Mouse (Mus musculus) hindbrain, embryonic 14.5 days (tissue): ENCODE measurements at regions not wholly inside any gene's neighbourhood (a gene's known extent, or its start where the extent isn't known, plus 50 kb on each side); places are given as distances from the start of the nearest gene placed in this dataset.
A peak's percentile ranks its signal among the peaks of the same experiment; 100 is the strongest.

Source experiments
- ATAC-seq: fragments of 200-750 bp; cut with Nextera tagmentation; 2 replicates; pipeline ENCODE4 v1.8.0; 2017; ENCODE audit warnings: moderate number of reproducible peaks, mild to moderate bottlenecking, moderate TSS enrichment, moderate library complexity; ENCODE audit not compliant: low FRiP score
- DNase-seq: peaks from one replicate; pipeline ENCODE4 v3.0.0-alpha.2; 2015; ENCODE audit warnings: low spot score
- H3K27ac ChIP-seq: fragments of 300-500 bp; sonication (generic); 2 replicates; pipeline ENCODE4 v1.5.1; 2014; ENCODE audit warnings: mild to moderate bottlenecking, moderate library complexity
- H3K27me3 ChIP-seq: fragments of 300-500 bp; sonication (generic); 2 replicates; pipeline ENCODE4 v1.6.1; 2014; ENCODE audit warnings: mild to moderate bottlenecking, low read length, mixed read lengths; ENCODE audit not compliant: control insufficient read depth, insufficient read depth
- H3K36me3 ChIP-seq: fragments of 300-500 bp; sonication (generic); replicated peaks from 2 replicates; pipeline ENCODE4 v1.6.1; 2014; ENCODE audit not compliant: control insufficient read depth, insufficient read depth
- H3K4me1 ChIP-seq: fragments of 300-500 bp; sonication (generic); replicated peaks from 2 replicates; pipeline ENCODE4 v1.6.1; 2014; ENCODE audit warnings: antibody characterized with exemption, low read length, mixed read lengths; ENCODE audit not compliant: control insufficient read depth, insufficient read depth
- H3K4me2 ChIP-seq: fragments of 300-500 bp; sonication (generic); replicated peaks from 2 replicates; pipeline ENCODE4 v1.6.1; 2014; ENCODE audit warnings: mild to moderate bottlenecking, moderate library complexity
- H3K4me3 ChIP-seq: fragments of 300-500 bp; sonication (generic); replicated peaks from 2 replicates; pipeline ENCODE4 v1.5.1; 2014; ENCODE audit warnings: mild to moderate bottlenecking, low read length
- H3K9ac ChIP-seq: fragments of 300-500 bp; sonication (generic); 2 replicates; pipeline ENCODE4 v1.6.1; 2014
- H3K9me3 ChIP-seq: fragments of 300-500 bp; sonication (generic); 2 replicates; pipeline ENCODE4 v1.6.1; 2016; ENCODE audit warnings: low read length; ENCODE audit not compliant: control insufficient read depth
- WGBS: fragments of 180-500 bp; shearing (Covaris S2); extraction: QIAGEN DNeasy Blood & Tissue Kit; methylation state at CpG from one replicate; pipeline ENCODE4 v1.1.7; 2014; 5-methylcytosine and 5-hydroxymethylcytosine counted together

GRCm38 (mm10) chr12:109893657-109894056 is 293.5 kb upstream of the Rtl1 start:
- no peak overlapping the region for H3K9ac ChIP-seq
- no peak for ATAC-seq

DNA sequence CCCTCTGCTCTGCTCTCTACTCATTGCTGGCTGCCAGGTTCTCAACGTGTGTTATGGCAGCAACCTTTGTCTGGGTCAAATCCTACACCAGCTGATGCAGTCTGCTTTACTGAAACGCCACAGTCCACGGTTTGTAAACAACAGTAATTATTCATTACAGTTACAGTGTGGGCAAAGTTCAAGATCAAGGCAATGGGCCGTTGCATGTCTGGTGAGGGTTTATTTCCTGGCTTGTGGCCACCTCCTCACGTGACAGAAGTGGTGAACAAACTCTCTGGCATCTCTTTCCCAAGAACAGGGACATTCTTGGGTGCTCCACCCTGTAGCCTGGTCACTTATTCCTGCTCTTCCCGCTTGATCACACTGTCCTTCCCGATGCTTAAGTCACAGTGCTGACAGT is 295.3 kb upstream of the Rtl1 start:
- WGBS = 67% methylated on average over 7 of the region's 7 CpGs
- Histone ChIP-seq H3K27ac (no peak overlapping the region), H3K4me1 (no peaks in the 10 kb centered on the region), H3K36me3 (no peaks in the 10 kb centered on the region), H3K9ac (no peak overlapping the region), H3K4me3 (no peak overlapping the region), H3K27me3 (no peaks in the 10 kb centered on the region), H3K9me3 (no peaks in the 10 kb centered on the region), H3K4me2 (no peak overlapping the region)
- ATAC-seq (no peak), DNase-seq (no peak)

More at GRCm38 (mm10) chr12:109893657-109894056, 293.5 kb upstream of the Rtl1 start:
- no peaks in the 10 kb centered on the region for H3K4me1 ChIP-seq
- H3K27me3 ChIP-seq = no peaks in the 10 kb centered on the region
- H3K36me3 ChIP-seq = no peaks in the 10 kb centered on the region
- no peak overlapping the region for H3K4me2 ChIP-seq
- no peaks in the 10 kb centered on the region for H3K9me3 ChIP-seq
- H3K4me3 ChIP-seq = no peak overlapping the region
- no peak overlapping the region for H3K27ac ChIP-seq
- WGBS = 83% methylated on average over 4 of the region's 4 CpGs
- DNase-seq = no peak

GRCm38 (mm10) chr12:109896397-109896796 is 296.3 kb upstream of the Rtl1 start:
- WGBS = 92% methylated on average over 9 of the region's 9 CpGs
- ATAC-seq (no peak), DNase-seq (no peak)
- Histone ChIP-seq H3K9ac (no peak overlapping the region), H3K27ac (no peak overlapping the region), H3K9me3 (no peaks in the 10 kb centered on the region), H3K4me1 (no peaks in the 10 kb centered on the region), H3K27me3 (no peaks in the 10 kb centered on the region), H3K36me3 (no peaks in the 10 kb centered on the region), H3K4me2 (no peak overlapping the region), H3K4me3 (no peak overlapping the region)

- WGBS = 92% methylated on average over 10 of the region's 10 CpGs
- no peaks in the 10 kb centered on the region for H3K4me1 ChIP-seq
These were observed 296.8 kb upstream of the Rtl1 start for GRCm38 (mm10) chr12:109896906-109897305.

GRCm38 (mm10) chr12:109897861-109898385 is 297.8 kb upstream of the Rtl1 start:
- Histone ChIP-seq H3K9me3 (no peaks in the 10 kb centered on the region), H3K36me3 (no peaks in the 10 kb centered on the region), H3K27ac (no peak overlapping the region), H3K9ac (no peak overlapping the region), H3K4me2 (no peak overlapping the region), H3K4me1 (no peaks in the 10 kb centered on the region), H3K27me3 (no peaks in the 10 kb centered on the region), H3K4me3 (no peak overlapping the region)
- WGBS = 71% methylated on average over 11 of the region's 11 CpGs
- ATAC-seq (no peak), DNase-seq (no peak)

More at GRCm38 (mm10) chr12:109896906-109897305, 296.8 kb upstream of the Rtl1 start:
- no peak for ATAC-seq
- Histone ChIP-seq H3K27ac (no peak overlapping the region), H3K9ac (no peak overlapping the region), H3K9me3 (no peaks in the 10 kb centered on the region), H3K36me3 (no peaks in the 10 kb centered on the region), H3K27me3 (no peaks in the 10 kb centered on the region), H3K4me2 (no peak overlapping the region), H3K4me3 (no peak overlapping the region)
- DNase-seq = no peak

DNA sequence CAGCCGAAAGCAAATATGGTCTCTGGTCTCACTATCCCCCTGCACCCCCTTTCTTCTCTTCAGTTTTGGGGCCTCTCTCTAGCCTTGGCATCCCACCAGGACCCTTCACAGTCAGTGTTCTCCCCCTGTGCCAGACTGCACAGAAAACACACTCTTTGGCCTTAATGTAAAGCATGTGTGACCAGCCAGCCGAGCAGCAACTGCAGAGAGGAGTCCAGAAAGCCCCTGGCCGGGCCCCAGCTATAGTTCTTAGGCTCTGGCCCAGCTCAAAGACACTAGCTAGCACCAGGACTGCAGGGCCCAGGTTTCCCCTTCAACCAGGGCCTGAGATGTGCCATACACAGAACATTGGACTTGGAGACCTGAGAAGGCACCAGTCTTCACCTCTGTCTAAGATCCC is 299.3 kb upstream of the Rtl1 start:
- DNase-seq (no peak), ATAC-seq (no peak)
- no peaks in the 10 kb centered on the region for H3K9me3 ChIP-seq
- H3K9ac ChIP-seq = no peak overlapping the region
- H3K4me3 ChIP-seq = no peak overlapping the region
- no peaks in the 10 kb centered on the region for H3K27me3 ChIP-seq
- WGBS = 79% methylated on average over 3 of the region's 3 CpGs
- no peaks in the 10 kb centered on the region for H3K36me3 ChIP-seq
- no peaks in the 10 kb centered on the region for H3K4me1 ChIP-seq
- no peak overlapping the region for H3K4me2 ChIP-seq
- H3K27ac ChIP-seq = no peak overlapping the region

DNA sequence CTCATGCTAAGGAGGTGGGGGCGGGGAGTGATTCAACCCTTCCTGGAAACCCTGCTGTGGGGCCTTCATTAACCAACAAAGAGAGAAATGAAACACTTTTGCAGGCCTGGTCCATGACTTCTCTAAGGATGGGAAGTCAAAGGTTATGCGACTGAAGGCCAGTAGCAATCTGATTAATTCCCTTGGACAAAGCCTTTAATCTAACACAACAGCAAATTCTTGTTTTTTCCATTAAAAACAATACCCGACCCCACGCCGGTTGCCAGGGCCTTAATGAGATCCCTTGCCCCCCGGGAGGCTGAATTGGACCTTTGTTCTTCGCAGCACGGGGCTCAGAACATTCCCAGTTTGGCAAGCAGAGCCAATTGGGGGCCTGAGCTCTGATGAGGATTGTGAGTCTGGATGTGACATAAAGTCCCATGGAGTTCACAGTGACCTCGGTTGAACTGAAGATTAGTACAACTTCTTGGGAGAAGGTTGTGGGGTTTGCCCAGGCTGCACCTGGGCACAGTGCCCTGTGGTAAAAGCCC is 310.9 kb upstream of the Rtl1 start:
- WGBS = 11% methylated on average over 9 of the region's 9 CpGs
- ATAC-seq (no peak), DNase-seq (peak; percentile 34)

DNA sequence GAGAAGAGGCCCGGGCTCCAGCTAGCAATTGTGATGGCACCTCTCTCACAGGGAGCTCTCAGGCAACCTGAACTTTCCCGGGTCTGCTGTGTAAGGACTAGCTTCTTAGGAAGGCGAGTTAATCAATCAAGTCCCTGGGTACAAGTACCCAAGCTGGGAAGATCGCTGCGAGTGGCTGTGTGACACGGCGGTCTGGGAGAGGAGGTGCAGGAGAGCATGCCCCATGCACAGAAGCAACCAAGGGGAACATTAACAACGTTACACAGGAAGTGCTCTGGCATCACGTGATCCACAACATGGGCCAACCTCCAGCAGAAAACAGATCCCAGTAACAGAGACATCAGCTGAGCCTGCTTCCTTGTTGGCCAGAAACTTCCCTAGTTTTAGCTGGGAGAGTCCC is 311.4 kb upstream of the Rtl1 start:
- DNase-seq (no peak), ATAC-seq (no peak)
- no peaks in the 10 kb centered on the region for H3K9me3 ChIP-seq
- H3K9ac ChIP-seq = no peak overlapping the region
- 0 out of 2 replicates have a peak, but pooled peaks cover 3% of the 10 kb centered on the region for H3K4me1 ChIP-seq
- H3K27me3 ChIP-seq = no peaks in the 10 kb centered on the region; the same call in 1 of the 2 replicates
- no peaks in the 10 kb centered on the region for H3K36me3 ChIP-seq
- H3K4me2 ChIP-seq = no peak overlapping the region
- H3K27ac ChIP-seq = no peak overlapping the region
- H3K4me3 ChIP-seq = no peak overlapping the region
- WGBS = 37% methylated on average over 9 of the region's 9 CpGs

More for the DNA sequence above, 310.9 kb upstream of the Rtl1 start:
- Histone ChIP-seq H3K9ac (no peak overlapping the region), H3K4me2 (no peak overlapping the region), H3K4me1 (0 out of 2 replicates have a peak, but pooled peaks cover 3% of the 10 kb centered on the region), H3K27me3 (no peaks in the 10 kb centered on the region), H3K36me3 (no peaks in the 10 kb centered on the region), H3K9me3 (no peaks in the 10 kb centered on the region), H3K4me3 (no peak overlapping the region), H3K27ac (no peak overlapping the region)

DNA sequence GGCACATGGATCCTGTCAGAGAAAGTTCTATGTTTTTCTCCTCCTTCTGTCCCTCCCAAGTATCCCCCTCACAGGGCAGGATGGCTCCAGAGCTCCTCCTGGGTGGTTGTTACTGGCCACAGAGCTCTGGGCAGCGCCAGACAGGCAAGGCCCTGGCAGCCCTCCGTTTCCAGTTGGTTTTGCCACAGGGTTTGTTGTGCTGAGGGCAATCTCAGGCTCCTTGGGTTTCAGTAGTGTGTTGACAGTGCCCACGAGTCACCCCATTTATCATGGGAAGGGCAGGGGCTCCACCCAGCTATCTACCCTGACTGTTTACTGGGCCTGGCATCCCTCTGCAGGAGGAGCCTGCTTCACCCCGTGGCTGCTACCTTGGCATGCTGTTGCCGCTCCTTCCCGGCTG is 317.6 kb upstream of the Rtl1 start:
- H3K4me3 ChIP-seq = no peak overlapping the region
- 86% methylated on average over 6 of the region's 6 CpGs for WGBS
- H3K9ac ChIP-seq = no peak overlapping the region
- H3K4me1 ChIP-seq = no peaks in the 10 kb centered on the region
- no peaks in the 10 kb centered on the region for H3K36me3 ChIP-seq
- no peak overlapping the region for H3K4me2 ChIP-seq
- H3K9me3 ChIP-seq = no peaks in the 10 kb centered on the region
- H3K27me3 ChIP-seq = no peaks in the 10 kb centered on the region; the same call in 1 of the 2 replicates
- ATAC-seq = no peak
- no peak for DNase-seq
- no peak overlapping the region for H3K27ac ChIP-seq

- no peaks in the 10 kb centered on the region for H3K4me1 ChIP-seq
- no peak overlapping the region for H3K4me2 ChIP-seq
- ATAC-seq (no peak), DNase-seq (no peak)
- H3K27me3 ChIP-seq = no peaks in the 10 kb centered on the region; the same call in 1 of the 2 replicates
- H3K36me3 ChIP-seq = no peaks in the 10 kb centered on the region
- 54% methylated on average over 8 of the region's 8 CpGs for WGBS
- no peak overlapping the region for H3K27ac ChIP-seq
- H3K9me3 ChIP-seq = no peaks in the 10 kb centered on the region
- H3K9ac ChIP-seq = no peak overlapping the region
- H3K4me3 ChIP-seq = no peak overlapping the region
These were observed 318.8 kb upstream of the Rtl1 start for GRCm38 (mm10) chr12:109918901-109919300.
